Mouse (Mus musculus) adrenal gland, postnatal 14 days (tissue): ENCODE measurements around the gene Slc6a13. TPM values are rescaled to one million over a fixed set of nuclear protein-coding genes. Genes with fewer than 3 reads are reported as not detected.

ENCODE experiments used
- DNase-seq: peaks from one replicate; pipeline ENCODE4 v3.0.0; 2021; ENCODE audit warnings: mixed read lengths
- long read RNA-seq, 2 experiments: library from polyadenylated mRNA; stranded (forward); transcript quantifications; one replicate each; pipeline ENCODE4 v2.0.0; 2021
- total RNA-seq: library from RNA; stranded (reverse); gene quantifications from 2 replicates; pipeline ENCODE4 v1.2.3, GENCODE M21; 2021

Slc6a13 gene
- total RNA-seq = 3.2 and 17.9 TPM in 2 replicates
- long read RNA-seq, experiment 1, partial matches to known transcripts = 3 of 11 reads
- long read RNA-seq, experiment 1, other reads (novel, unspliced or antisense) = 1 of 11 reads
- long read RNA-seq, experiment 2, transcript Slc6a13-201 (15 exons, 2,234 nt) = major isoform, 25 of 30 reads
- long read RNA-seq, experiment 2, partial matches to known transcripts = 4 of 30 reads
- long read RNA-seq, experiment 2, other reads (novel, unspliced or antisense) = 0 of 30 reads

GRCm38 (mm10) chr6:121299954-121300353 lies at the start of gene Slc6a13:
TSS of gene Slc6a13 (plus strand) at chr6:121300227.
- peak; percentile 68 for DNase-seq

- DNase-seq = no peak
Measured at GRCm38 (mm10) chr6:121250406-121250805, 49.6 kb upstream of the Slc6a13 start.

- no peak for DNase-seq
Measured at GRCm38 (mm10) chr6:121251256-121251655, 48.8 kb upstream of the Slc6a13 start.

GRCm38 (mm10) chr6:121260548-121260947 lies 39.5 kb upstream of the Slc6a13 start:
- peak; percentile 83 for DNase-seq

GRCm38 (mm10) chr6:121261233-121261632 lies 38.8 kb upstream of the Slc6a13 start:
- DNase-seq = no peak

- DNase-seq = no peak
Measured at GRCm38 (mm10) chr6:121262004-121262403, 38.0 kb upstream of the Slc6a13 start.

- DNase-seq = no peak
Measured at GRCm38 (mm10) chr6:121262496-121262895, 37.5 kb upstream of the Slc6a13 start.

GRCm38 (mm10) chr6:121270156-121270555 lies 29.9 kb upstream of the Slc6a13 start:
- no peak for DNase-seq

- no peak for DNase-seq
Measured at GRCm38 (mm10) chr6:121271707-121272074, 28.3 kb upstream of the Slc6a13 start.

GRCm38 (mm10) chr6:121272075-121272800 lies 27.8 kb upstream of the Slc6a13 start:
- DNase-seq = peak; percentile 86

- peak; percentile 55 for DNase-seq
Measured at GRCm38 (mm10) chr6:121274356-121274755, 25.7 kb upstream of the Slc6a13 start.

- peak; percentile 46 for DNase-seq
Measured at GRCm38 (mm10) chr6:121284132-121284531, 15.9 kb upstream of the Slc6a13 start.

- DNase-seq = peak; percentile 43
Measured at GRCm38 (mm10) chr6:121299317-121299716, 710 bp upstream of the Slc6a13 start.

- no peak for DNase-seq
Measured at GRCm38 (mm10) chr6:121300504-121300903, 477 bp downstream of the Slc6a13 start.

- DNase-seq = peak; percentile 49
Measured at GRCm38 (mm10) chr6:121303466-121304220, 3.6 kb downstream of the Slc6a13 start.

- no peak for DNase-seq
Measured at GRCm38 (mm10) chr6:121304630-121305029, 4.6 kb downstream of the Slc6a13 start.

GRCm38 (mm10) chr6:121305571-121305970 lies 5.5 kb downstream of the Slc6a13 start:
- peak; percentile 39 for DNase-seq

- DNase-seq = no peak
Measured at GRCm38 (mm10) chr6:121310984-121311383, 11.0 kb downstream of the Slc6a13 start.

GRCm38 (mm10) chr6:121319099-121319498 lies 19.1 kb downstream of the Slc6a13 start:
- peak; percentile 67 for DNase-seq

- no peak for DNase-seq
Measured at GRCm38 (mm10) chr6:121322381-121323110, 22.5 kb downstream of the Slc6a13 start.

GRCm38 (mm10) chr6:121325298-121325697 lies 25.3 kb downstream of the Slc6a13 start:
- no peak for DNase-seq

- DNase-seq = no peak
Measured at GRCm38 (mm10) chr6:121325740-121326139, 25.7 kb downstream of the Slc6a13 start.
